Mouse (Mus musculus) spleen, embryonic (tissue): ENCODE measurements at regions not wholly inside any gene's neighbourhood (a gene's known extent, or its start where the extent isn't known, plus 50 kb on each side); places are given as distances from the start of the nearest gene placed in this dataset.

Experiments used
- CTCF ChIA-PET: fragments of 350-600 bp; sonication (Branson Sonifier 250); formaldehyde crosslinking; loops from one replicate; lab custom pipeline; 2022; lab: Charles Lee

DNA sequence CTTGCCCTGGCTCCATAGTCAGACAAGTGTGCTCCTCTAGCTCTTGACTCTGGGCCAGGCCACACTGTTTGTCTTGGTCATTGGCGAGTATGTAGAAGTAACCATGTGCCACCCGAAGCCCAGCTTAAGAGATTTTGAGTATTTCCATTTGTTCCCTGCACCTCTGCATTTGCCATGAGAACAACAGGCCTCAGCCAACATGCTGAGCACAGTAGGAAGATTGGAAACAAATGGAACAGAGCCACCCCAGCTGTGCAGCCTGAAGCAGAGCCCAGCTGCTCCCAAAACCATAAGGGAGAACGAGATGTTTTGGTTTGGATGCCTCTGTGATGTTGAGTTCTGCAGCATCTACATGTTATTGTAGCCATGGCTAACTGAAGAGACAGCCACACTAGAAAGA lies 433.1 kb upstream of the Gm6657 start:
- CTCF ChIA-PET, result no interaction called here

DNA sequence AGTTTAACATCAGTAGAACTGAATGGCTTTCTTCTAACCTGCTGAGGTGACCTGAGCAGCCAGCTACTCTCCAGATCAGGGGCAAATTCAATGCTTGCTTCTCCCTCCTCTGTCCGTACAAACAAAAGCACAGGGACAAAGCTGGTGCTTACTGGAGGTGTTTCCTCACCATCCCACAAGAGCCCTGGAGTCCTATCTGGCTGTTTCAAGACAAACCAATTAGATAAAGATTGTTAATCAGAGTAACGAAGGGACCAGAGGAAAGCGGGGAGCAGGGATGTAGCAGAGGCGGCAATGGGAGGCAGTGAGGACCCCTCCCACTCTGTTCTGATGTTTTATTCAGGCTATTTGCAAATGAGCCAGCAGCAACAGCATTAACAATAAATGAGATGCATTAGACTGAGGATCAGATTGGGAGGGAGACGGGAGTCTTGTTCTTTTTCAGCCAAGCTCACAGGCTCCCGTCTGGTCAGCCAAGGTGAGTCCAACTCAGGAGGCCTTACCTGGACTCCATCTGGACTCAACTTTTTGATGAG lies 418.0 kb upstream of the Gm6657 start:
- CTCF ChIA-PET, result no interaction called here

DNA sequence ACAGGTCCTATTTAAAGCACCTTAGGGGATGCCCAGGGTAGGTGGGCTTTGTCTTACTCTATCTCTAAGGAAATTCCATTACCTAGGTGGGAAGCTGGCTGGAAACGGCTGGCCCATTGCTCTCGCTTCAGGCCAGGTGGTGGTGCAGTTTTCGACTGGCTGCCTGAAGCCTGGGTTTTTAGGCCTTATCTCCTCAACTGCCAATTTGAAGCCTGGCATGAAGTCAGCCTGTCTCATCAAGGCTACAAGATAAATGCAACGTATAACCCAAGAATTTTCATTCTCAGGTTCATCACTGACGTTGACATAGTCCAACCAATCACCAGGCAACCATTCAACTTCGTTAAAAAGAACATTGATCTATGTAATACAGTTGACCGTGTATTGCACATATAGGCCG lies 417.3 kb upstream of the Gm6657 start:
- CTCF ChIA-PET, result no interaction called here

DNA sequence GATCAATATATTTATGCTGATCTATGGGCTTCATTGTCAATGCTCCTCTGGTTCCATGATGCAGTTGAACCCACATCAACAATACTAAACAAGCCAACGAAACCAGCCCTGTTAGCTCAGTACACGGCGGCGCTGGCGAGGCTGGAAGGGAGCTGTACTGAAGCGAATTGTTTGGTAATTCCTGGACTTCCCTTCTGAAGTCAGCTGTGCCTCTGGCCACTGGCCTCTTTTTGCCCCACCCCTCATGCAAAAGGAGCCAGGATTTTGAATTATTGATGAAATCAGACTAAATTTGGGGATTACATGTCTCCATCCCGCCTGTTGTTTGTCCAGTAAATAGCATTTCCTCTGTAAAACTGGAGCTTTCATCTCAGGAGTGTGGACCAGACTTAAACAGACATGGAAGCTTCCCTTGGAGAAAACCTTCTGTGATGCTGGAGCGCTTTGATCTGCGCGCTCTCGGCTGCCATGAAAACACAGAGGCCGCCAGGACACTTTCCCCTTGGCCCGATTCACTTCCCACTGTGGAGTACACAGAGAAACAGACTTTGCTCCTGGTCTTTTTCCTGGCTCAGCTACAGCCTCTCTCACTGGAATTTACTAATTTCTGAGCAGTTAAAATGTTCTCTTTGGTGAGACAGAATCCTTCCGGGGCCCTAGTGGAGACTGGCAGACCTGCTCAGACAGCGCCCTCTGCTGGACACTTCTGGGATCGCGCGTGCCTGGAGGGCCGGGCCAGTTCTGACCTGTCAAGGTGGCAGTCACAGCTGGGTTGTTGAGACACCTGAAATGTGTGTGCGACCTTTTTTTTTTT lies 412.9 kb upstream of the Gm6657 start:
- CTCF ChIA-PET, result interaction anchor here (0.6 kb wide), 1 partner anchor 8 kb away, joined by 7 read pairs; no protein-coding TSS in a partner anchor

DNA sequence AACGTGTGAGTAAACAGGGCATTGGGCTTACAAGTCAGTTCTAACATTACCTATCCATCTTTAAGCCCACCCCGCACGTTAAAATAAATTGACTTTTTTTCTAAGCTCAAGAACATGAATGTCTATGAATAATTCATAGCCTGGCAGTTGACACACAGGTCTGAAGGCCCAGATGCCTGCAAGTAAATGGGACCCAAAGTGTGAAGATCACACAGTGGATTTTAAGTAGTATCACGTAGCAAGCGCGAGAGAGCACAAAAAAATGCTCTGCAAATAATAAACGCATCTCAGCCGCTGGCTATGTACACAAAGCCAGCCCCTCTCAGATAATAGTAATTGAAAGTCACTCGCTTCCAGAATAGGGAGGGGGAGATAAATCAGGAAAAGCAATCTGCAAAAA lies 410.1 kb upstream of the Gm6657 start:
- CTCF ChIA-PET, result no interaction called here

DNA sequence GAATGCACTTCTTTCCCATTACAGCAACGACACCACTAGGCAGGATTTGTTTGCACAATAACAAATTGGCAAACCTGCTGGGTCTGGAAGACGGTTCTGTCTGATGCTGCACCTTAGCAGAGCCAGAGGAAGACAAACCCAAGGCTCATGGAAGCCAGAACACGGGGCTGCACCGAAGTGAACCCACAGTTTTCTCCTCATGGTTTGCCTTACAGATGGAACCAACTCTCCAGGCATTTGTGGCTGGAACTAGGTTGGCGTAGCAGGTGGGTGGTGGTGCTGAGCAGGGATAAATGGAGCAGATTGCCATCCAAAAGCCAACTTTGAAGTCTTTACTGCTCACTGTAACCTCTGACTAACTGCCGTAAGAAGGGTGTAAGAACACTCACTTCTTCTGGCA lies 408.4 kb upstream of the Gm6657 start:
- CTCF ChIA-PET, result no interaction called here

DNA sequence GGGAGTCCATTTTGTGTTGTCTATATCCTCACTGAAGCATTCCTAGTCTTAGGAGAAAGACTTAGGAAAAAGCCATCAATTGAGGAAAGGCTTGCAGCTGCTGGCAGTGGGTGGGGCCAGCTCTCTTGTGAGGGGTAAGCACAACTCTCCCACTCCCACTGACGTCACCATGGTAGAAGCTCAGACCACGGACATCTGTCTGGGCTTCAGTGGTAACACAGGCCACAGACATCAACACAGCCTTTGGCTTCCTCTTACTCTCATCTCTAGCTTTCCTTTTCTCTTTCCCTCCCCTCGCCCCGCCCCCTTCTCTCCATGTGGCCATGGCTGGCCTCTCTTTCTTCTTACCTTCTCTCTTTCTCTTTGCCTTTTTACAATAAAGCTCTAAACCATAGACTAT lies 407.4 kb upstream of the Gm6657 start:
- CTCF ChIA-PET, result no interaction called here

DNA sequence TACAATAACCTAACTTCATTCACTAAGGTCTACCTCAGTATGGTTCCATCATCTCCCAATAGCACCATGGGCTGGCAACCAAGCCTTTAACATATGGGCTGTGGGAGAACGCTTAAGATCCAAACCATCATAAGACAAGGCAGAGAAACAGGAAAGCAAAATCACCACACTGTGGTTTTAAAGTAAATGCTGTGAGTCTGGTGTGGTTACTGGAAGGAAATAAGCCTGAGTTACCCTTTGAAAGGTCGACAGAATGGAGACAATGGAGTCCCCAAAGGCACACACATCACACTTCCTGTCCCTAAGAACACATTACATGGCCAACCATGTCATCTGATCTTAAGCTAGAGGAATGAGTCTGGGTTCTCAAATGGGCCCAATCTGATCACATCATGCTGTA lies 405.8 kb upstream of the Gm6657 start:
- CTCF ChIA-PET, result no interaction called here

DNA sequence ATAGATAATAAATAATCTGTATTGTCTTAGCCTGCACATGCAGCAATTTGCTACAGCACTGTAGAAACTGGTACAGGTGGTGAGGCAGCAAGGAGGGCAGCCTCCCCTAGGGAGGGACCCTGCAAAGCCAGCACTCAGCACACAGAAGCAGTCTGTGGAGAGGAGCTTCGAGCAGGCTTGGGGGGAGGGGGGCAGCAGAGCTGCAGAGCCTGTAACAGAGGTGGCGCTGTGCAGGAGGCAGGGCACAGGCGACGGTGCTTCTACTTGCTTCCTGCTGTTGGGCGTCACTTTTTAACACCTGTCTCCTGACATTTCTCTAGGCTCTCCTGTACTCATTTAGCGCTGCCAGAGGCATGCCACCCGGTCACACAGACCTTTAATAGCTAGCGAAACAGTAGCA lies 404.6 kb upstream of the Gm6657 start:
- CTCF ChIA-PET, result no interaction called here

DNA sequence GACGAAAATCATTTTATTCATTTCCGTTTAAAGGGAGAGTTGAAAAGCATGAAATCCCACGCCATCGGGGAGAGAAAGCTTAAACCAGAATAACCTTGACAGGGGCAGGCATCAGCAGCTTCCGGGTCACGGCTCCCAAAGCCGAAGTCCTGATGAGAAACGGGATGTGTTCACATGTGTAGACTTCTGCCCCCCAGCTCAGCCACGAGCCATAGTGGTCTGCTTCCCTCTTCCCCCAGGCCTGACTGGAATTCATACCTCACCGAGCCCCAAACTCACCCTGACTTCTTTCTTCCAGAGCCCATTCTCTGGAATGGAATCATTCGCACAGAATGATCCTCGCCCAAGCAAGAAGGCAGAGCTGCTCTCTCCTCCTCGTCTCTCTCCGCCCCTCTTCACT lies 404.2 kb upstream of the Gm6657 start:
- CTCF ChIA-PET, result no interaction called here

DNA sequence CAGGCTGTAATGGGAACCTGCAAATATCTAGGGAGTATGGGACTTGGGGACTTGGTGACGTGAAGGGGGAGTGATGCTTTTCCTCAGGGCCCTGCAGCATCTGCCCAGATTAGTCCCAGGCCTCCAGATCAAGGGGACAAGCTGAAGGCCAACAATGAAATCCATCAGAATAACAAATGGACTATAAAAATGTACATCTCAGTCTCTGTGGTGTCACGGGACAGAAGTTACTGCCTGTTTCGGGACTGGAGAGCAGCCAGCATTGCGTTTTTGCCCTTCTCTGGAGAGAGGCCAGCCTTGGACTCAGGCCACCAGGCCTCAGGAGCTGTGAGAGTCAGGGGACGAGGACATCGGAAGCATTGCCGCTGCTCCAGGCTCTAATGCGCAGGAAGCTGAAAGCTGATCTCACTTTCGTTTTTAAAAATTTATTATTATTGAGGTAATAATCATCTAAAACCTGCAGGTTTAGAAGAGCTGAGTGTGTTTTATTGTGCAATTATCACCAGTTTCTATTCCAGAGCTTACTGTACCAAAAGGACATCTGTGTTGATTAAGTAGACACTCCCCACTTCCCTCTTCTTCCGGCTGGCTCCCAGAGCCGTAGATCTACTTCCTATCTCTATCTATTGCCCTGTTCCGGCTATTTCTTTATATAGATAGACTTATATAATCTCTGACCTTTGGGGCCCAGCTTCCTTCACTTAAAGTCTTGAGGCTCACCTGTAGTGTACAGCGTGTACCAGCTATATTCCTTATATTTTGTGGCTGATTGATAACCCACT lies 403.0 kb upstream of the Gm6657 start:
- CTCF ChIA-PET, result no interaction called here

DNA sequence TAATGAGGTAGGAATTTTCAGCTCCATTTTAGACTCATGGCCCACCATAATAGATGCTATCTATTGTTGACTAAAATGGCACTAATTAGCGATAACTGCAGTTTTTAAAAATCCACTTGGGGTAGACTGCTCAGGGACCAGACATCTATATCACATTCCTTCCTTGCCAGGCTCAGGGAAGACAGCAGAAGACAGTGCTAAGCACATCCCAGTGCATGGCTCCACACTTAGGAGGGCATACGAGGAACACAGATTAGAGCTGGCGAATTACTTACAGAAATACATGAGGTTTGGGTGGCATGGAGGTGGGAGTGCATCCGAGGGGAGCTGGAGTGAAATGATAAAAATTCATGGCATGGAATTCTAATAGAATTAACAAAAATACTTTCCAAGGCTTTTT lies 395.5 kb upstream of the Gm6657 start:
- CTCF ChIA-PET, result no interaction called here

DNA sequence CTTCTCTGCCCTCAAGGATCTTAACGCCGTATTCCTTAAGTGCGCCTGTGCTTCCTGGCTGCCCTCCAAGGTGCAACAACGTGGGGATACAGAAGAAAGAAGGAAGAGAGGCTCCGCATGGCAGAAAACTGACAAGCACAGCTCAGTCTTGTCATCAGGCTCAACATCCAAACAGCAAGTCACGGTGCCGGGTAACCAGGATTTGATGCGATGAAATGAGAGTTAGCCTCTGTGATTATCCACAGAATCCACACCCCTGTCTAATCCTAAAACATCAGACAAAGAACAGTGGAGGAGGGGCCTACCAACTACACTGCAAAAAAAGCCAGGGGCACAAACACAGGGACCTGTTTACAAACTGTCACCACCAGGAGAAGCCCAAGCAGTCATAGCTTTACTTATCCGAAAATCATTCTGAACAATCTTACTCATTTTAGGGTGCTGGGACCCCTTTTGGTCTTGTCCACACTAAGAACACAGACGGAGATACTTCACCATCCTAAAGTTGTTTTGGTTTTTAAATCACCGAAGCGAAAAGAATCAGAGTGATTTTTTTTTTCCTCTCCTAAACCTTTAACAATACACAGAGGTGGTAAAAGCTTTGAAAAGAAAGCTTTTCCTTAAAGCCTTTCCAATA lies 394.8 kb upstream of the Gm6657 start:
- CTCF ChIA-PET, result no interaction called here

DNA sequence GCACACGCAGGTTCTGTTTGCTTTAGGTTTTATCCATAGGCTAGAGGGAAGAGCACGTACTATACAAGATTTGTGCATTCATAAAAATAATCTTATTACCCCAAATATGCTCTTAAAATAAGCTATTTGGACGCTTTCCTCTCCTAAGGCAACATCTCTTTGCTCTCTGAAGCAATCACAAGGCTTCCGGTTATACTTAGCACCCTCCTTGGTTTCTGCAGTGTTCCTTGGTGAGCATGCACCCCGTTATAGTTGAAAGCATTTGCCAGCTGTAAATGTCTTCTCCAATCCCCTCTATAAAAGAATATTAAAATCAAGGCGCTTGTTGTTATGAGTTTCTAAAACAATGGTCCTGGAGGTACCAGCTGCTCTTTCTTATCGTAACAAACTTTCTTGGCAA lies 386.4 kb upstream of the Gm6657 start:
- CTCF ChIA-PET, result interaction anchor here (0.6 kb wide), 1 partner anchor 808 kb away, joined by 3 read pairs; no protein-coding TSS in a partner anchor

DNA sequence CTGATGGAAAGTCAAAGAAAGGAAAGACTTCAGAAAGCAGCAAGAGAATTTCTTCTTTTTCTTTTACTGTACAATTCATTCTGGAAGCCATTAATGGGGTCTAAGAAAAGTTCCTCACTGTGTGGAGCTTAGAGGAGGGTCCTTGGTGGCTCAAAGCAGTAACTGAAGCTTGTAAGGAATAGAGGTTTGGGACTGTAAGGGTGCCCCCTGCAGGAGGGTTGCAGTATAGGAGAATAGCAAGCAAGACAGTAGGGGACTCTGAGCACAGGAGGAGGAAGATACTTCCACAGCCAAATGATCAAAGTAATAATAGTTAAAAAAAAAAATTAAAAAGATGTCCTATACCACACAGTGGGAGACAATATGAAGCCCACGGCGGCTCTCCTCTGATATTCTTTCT lies 382.8 kb upstream of the Gm6657 start:
- CTCF ChIA-PET, result no interaction called here

DNA sequence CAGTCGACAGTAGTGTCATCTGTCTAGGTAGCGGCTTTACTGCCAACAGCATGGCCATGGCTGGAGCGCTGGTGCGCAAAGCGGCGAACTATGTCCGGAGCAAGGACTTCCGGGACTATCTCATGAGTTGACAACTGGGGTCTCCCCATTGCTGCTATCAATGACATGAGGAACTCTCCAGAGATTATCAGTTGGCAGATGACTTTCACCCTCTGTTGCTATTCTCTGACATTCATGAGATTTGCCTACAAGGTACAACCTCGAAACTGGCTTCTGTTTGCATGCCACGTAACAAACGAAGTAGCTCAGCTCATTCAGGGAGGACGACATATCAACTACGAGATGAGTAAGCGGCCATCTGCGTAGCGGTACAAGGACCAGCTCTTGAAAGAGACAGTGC lies 374.6 kb upstream of the Gm6657 start:
- CTCF ChIA-PET, result no interaction called here

DNA sequence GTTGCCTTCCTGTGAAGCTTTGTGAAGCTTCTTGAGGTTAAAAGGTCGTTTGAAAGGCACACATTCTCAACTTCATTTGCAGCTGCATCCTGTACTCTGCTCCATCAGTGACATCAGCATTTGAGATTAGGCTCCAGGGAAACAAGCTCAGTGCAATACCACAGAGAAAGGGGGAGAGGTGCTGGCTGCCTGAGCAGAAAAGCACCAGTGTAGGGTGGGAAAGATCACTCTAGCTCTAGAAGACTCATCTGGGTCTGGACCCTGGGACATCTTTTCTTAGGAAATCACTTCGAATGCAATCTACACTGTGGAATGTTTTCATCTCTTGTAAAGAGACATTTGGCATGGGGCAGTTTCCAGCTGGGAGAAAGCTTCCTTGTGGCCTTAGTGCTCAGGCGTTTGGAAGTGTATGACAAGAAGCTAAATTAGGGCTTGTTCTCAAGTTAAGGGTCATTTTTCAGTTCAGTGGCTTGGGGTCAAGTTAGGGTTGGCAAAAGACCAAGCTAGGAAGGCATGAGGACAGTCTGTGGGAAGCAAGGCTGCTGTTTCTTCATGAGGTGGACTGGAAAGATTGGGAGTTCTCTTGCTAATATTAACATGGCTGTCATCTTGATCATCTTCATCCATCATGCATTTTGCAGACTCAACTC lies 370.5 kb upstream of the Gm6657 start:
- CTCF ChIA-PET, result no interaction called here

DNA sequence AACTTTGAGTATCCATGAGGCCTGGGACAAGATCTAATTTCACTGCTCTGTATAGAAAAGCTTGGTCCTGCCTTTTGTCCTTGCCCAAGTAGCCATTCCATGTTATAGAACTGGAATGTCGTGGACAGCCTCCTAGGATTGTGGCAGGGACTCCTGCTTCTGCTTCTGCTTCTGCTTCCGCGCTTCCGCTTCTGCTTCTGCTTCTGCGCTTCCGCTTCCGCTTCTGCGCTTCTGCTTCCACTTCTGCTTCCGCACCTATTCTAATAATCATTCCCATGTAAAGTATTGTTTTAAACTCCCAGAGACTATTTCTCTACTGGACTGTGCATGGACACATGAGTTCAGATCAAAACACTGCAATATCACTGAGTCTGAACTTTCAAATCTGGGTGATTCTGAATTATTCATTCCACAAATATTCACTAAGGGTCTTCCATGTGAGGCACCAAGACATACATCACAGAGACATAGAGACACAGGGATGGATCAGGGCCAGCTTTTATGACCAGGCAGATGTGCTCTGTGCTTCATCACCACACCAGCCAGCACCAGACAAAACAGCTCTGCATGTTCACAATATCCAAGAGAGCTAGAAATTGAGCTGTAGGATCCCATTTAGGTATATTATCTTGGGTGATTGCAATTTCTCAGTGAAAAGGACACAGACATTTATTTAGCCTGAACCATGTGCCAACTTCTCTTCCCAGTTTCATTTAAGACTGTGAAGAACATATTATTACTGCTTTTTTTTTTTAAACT lies 360.5 kb upstream of the Gm6657 start:
- CTCF ChIA-PET, result no interaction called here

DNA sequence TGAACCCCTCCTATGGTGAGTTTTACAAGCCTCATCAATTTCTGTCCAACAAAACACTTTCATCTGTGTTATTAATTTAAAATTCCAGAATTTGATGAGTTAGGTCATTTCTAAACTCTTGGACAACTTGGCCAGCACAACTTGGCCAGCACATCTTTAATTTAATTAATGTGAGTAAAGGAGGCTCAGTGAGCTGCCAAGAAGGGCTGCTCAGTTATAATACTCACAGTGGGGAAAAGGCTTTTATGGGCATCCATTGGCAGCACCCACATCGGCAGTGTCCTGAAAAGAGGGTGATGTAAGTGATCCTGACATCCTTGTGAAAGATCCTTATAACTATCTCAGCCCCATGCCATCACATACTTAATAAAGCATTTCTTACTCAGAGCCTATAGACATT lies 359.2 kb upstream of the Gm6657 start:
- CTCF ChIA-PET, result no interaction called here

DNA sequence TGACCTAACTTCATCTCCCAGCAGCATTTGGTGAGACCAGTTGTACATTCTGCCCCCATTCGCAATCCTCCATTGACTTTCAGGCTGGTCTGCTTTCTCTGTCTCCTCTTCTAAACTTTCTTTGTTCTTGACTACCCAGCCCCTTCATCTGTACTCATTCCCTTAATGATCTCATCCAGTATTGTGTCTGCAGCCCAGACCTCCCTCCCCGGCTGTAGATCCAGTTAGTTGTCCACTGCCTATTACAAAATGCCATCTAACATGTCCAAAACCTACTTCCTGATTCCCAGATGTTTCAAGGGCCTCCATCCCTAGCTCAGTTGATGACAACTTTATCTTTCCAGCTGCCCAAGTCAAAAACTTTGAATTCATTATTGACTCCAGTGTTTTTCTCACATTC lies 357.8 kb upstream of the Gm6657 start:
- CTCF ChIA-PET, result no interaction called here

DNA sequence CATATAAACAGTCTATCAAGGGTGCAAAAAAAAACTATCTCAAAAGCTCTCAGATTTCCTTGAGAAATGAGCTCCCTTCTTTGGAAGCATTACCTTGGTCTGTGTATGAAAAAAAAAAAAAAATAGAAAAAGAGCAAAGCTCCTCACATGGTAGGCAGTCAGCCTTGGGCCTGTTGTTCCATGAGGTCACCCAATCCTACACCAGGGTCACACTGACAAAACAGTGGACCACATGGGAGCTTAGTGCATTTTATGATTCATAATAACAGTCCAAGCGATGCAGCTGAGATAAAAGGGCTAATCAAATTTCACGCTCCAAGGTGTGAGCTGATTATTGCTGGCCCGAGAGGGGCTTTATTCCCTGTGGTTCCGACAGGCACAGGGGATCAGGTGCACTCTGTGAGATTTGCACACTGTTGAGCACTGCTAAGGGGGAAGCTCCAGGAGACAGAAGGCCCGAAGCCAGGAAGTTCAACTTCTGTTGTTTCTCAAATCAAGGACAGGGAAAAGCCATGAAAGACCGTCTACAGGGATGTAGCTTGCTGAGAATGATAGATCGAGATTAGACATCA lies 352.1 kb upstream of the Gm6657 start:
- CTCF ChIA-PET, result interaction anchor here (0.7 kb wide), 1 partner anchor 12 kb away, joined by 3 read pairs; no protein-coding TSS in a partner anchor
